Mouse (Mus musculus) midbrain, embryonic 15.5 days (tissue): Measurements from ENCODE around the gene Ccdc187. TPM values are rescaled to one million over a fixed set of nuclear protein-coding genes. Genes with fewer than 3 reads are reported as not detected.

Experiments
- ATAC-seq: fragments of 200-750 bp; cut with Nextera tagmentation; replicated peaks from 2 replicates; pipeline ENCODE4 v1.8.0; 2017; ENCODE audit warnings: moderate TSS enrichment
- H3K27ac ChIP-seq: fragments of 300-500 bp; sonication (generic); 2 replicates; pipeline ENCODE4 v1.5.1; 2015; ENCODE audit warnings: mild to moderate bottlenecking, inconsistent platforms
- H3K27me3 ChIP-seq: fragments of 300-500 bp; sonication (generic); replicated peaks from 2 replicates; pipeline ENCODE4 v1.6.1; 2015; ENCODE audit warnings: inconsistent platforms
- H3K36me3 ChIP-seq: fragments of 300-500 bp; sonication (generic); replicated peaks from 2 replicates; pipeline ENCODE4 v1.6.1; 2015; ENCODE audit warnings: inconsistent platforms
- H3K4me1 ChIP-seq: fragments of 300-500 bp; sonication (generic); 2 replicates; pipeline ENCODE4 v1.6.1; 2015; ENCODE audit warnings: inconsistent platforms
- H3K4me2 ChIP-seq: fragments of 300-500 bp; sonication (generic); 2 replicates; pipeline ENCODE4 v1.6.1; 2015; ENCODE audit warnings: inconsistent platforms, mild to moderate bottlenecking, moderate library complexity
- H3K4me3 ChIP-seq: fragments of 300-500 bp; sonication (generic); 2 replicates; pipeline ENCODE4 v1.5.1; 2015; ENCODE audit warnings: mild to moderate bottlenecking, inconsistent platforms
- H3K9ac ChIP-seq: fragments of 300-500 bp; sonication (generic); 2 replicates; pipeline ENCODE4 v1.6.1; 2015; ENCODE audit warnings: mild to moderate bottlenecking, inconsistent platforms
- H3K9me3 ChIP-seq: fragments of 300-500 bp; sonication (generic); 2 replicates; pipeline ENCODE4 v1.6.1; 2016; ENCODE audit warnings: inconsistent platforms
- WGBS: fragments of 180-500 bp; shearing (Covaris S2); methylation state at CpG from one replicate; pipeline ENCODE4 v1.1.7; 2015; ENCODE audit warnings: mixed read lengths; 5-methylcytosine and 5-hydroxymethylcytosine counted together
- polyA plus RNA-seq: library from polyadenylated mRNA; unstranded; fragments of >200 nt; fragmentation: Nextera tagmentation; extraction: Ambion mirVana; gene quantifications from 2 replicates; pipeline ENCODE4 v1.2.1, GENCODE M21; 2015

The Ccdc187 gene
- polyA plus RNA-seq, 1 experiment from 2014 or later, result 0.25 TPM

GRCm38 (mm10) chr2:26230253-26230652, 64.1 kb downstream of the Ccdc187 start:
- Histone ChIP-seq H3K27me3 (no peaks in the 10 kb centered on the region), H3K4me1 (no peaks in the 10 kb centered on the region), H3K36me3 (0 out of 2 replicates have a peak, but pooled peaks cover 5% of the 10 kb centered on the region), H3K27ac (no peak overlapping the region), H3K9ac (no peak overlapping the region), H3K9me3 (no peaks in the 10 kb centered on the region), H3K4me3 (no peak overlapping the region), H3K4me2 (no peak overlapping the region)
- WGBS, result 66% methylated on average over 4 of the region's 4 CpGs
- ATAC-seq, result no peak

- Histone ChIP-seq H3K4me3 (no peak overlapping the region), H3K27me3 (no peaks in the 10 kb centered on the region), H3K27ac (no peak overlapping the region), H3K4me2 (no peak overlapping the region), H3K4me1 (no peaks in the 10 kb centered on the region), H3K36me3 (0 out of 2 replicates have a peak, but pooled peaks cover 7% of the 10 kb centered on the region), H3K9ac (no peak overlapping the region), H3K9me3 (no peaks in the 10 kb centered on the region)
- peak; percentile 72; the same call in 1 of the 2 replicates for ATAC-seq
- 57% methylated on average over 1 of the region's 1 CpGs for WGBS
Measured at GRCm38 (mm10) chr2:26227788-26228187, 66.6 kb downstream of the Ccdc187 start.

GRCm38 (mm10) chr2:26225242-26225641, 69.1 kb downstream of the Ccdc187 start:
- ATAC-seq, result no peak
- no peaks in the 10 kb centered on the region for H3K27me3 ChIP-seq
- no peak overlapping the region for H3K4me2 ChIP-seq
- H3K4me1 ChIP-seq, result no peaks in the 10 kb centered on the region
- no peak overlapping the region for H3K4me3 ChIP-seq
- 85% methylated on average over 4 of the region's 4 CpGs for WGBS
- H3K9me3 ChIP-seq, result no peaks in the 10 kb centered on the region
- no peak overlapping the region for H3K9ac ChIP-seq
- peaks cover 27% of the 10 kb centered on the region for H3K36me3 ChIP-seq
- no peak overlapping the region for H3K27ac ChIP-seq

- Histone ChIP-seq H3K9me3 (no peaks in the 10 kb centered on the region), H3K9ac (no peak overlapping the region), H3K36me3 (peaks cover 36% of the 10 kb centered on the region), H3K27ac (no peak overlapping the region), H3K4me2 (no peak overlapping the region), H3K4me1 (no peaks in the 10 kb centered on the region), H3K4me3 (no peak overlapping the region), H3K27me3 (no peaks in the 10 kb centered on the region)
- no peak for ATAC-seq
- whole genome bisulfite sequencing, result 80% methylated on average over 3 of the region's 3 CpGs
Measured at GRCm38 (mm10) chr2:26223961-26224360, 70.4 kb downstream of the Ccdc187 start.

GRCm38 (mm10) chr2:26214526-26214925, 79.8 kb downstream of the Ccdc187 start:
- H3K9ac ChIP-seq, result no peak overlapping the region
- H3K27me3 ChIP-seq, result no peaks in the 10 kb centered on the region
- H3K4me3 ChIP-seq, result no peak overlapping the region
- no peak for ATAC-seq
- H3K36me3 ChIP-seq, result peaks cover 47% of the 10 kb centered on the region
- WGBS, result 16% methylated on average over 3 of the region's 3 CpGs
- no peak overlapping the region for H3K4me2 ChIP-seq
- no peaks in the 10 kb centered on the region for H3K4me1 ChIP-seq
- no peak overlapping the region for H3K27ac ChIP-seq
- no peaks in the 10 kb centered on the region for H3K9me3 ChIP-seq

GRCm38 (mm10) chr2:26209566-26209965, 84.8 kb downstream of the Ccdc187 start:
- Histone ChIP-seq H3K4me1 (peaks cover 12% of the 10 kb centered on the region), H3K9ac (no peak overlapping the region), H3K27ac (no peak overlapping the region), H3K4me2 (no peak overlapping the region), H3K27me3 (peaks cover 42% of the 10 kb centered on the region), H3K4me3 (no peak overlapping the region), H3K9me3 (no peaks in the 10 kb centered on the region), H3K36me3 (peaks cover 29% of the 10 kb centered on the region)
- ATAC-seq, result no peak
- WGBS, result 65% methylated on average over 3 of the region's 3 CpGs

- ATAC-seq, result no peak
- Histone ChIP-seq H3K4me2 (no peak within 1 kb of the TSS), H3K27ac (no peak within 1 kb of the TSS), H3K27me3 (peaks cover 53% of the 10 kb centered on the region), H3K9me3 (no peaks in the 10 kb centered on the region), H3K4me1 (peaks cover 12% of the 10 kb centered on the region), H3K36me3 (peaks cover 25% of the 10 kb centered on the region), H3K4me3 (no peak within 1 kb of the TSS), H3K9ac (no peak within 1 kb of the TSS)
- 11% methylated on average over 19 of the region's 19 CpGs for WGBS
Measured at GRCm38 (mm10) chr2:26208126-26208789, 86.1 kb downstream of the Ccdc187 start, which contains the start of gene Lhx3. Gene Lhx3 (minus strand): TSS chr2:26208289.

GRCm38 (mm10) chr2:26207559-26207958, 86.8 kb downstream of the Ccdc187 start:
- ATAC-seq, result no peak
- Histone ChIP-seq H3K27ac (no peak overlapping the region), H3K9ac (no peak overlapping the region), H3K27me3 (peaks cover 60% of the 10 kb centered on the region), H3K9me3 (no peaks in the 10 kb centered on the region), H3K4me2 (no peak overlapping the region), H3K4me1 (peaks cover 18% of the 10 kb centered on the region), H3K4me3 (no peak overlapping the region), H3K36me3 (peaks cover 25% of the 10 kb centered on the region)
- WGBS, result 7% methylated on average over 9 of the region's 9 CpGs

- Histone ChIP-seq H3K27ac (no peak overlapping the region), H3K9ac (no peak overlapping the region), H3K27me3 (peaks cover 78% of the 10 kb centered on the region), H3K4me3 (no peak overlapping the region), H3K4me1 (peaks cover 25% of the 10 kb centered on the region), H3K9me3 (no peaks in the 10 kb centered on the region), H3K36me3 (peaks cover 7% of the 10 kb centered on the region), H3K4me2 (no peak overlapping the region; the same call in 1 of the 2 replicates)
- no peak for ATAC-seq
- 10% methylated on average over 10 of the region's 10 CpGs for WGBS
Measured at GRCm38 (mm10) chr2:26205761-26206160, 88.6 kb downstream of the Ccdc187 start.

- WGBS, result 3% methylated on average over 16 of the region's 16 CpGs
- Histone ChIP-seq H3K4me2 (no peak overlapping the region), H3K4me1 (peaks cover 25% of the 10 kb centered on the region), H3K36me3 (peaks cover under 1% of the 10 kb centered on the region; the same call in 1 of the 2 replicates), H3K9ac (no peak overlapping the region), H3K27me3 (peaks cover 84% of the 10 kb centered on the region), H3K27ac (no peak overlapping the region), H3K9me3 (no peaks in the 10 kb centered on the region), H3K4me3 (no peak overlapping the region)
- no peak for ATAC-seq
Measured at GRCm38 (mm10) chr2:26205126-26205525, 89.2 kb downstream of the Ccdc187 start.

GRCm38 (mm10) chr2:26202849-26203475, 91.4 kb downstream of the Ccdc187 start:
- Histone ChIP-seq H3K36me3 (no peaks in the 10 kb centered on the region), H3K27ac (no peak overlapping the region), H3K4me3 (peak overlapping the region; percentile 17; the same call in 1 of the 2 replicates), H3K4me1 (peaks cover 32% of the 10 kb centered on the region), H3K4me2 (peak overlapping the region; percentile 45), H3K27me3 (peaks cover 97% of the 10 kb centered on the region), H3K9ac (no peak overlapping the region), H3K9me3 (no peaks in the 10 kb centered on the region)
- ATAC-seq, result no peak
- WGBS, result 2% methylated on average over 36 of the region's 36 CpGs

- peak overlapping the region; percentile 45 for H3K4me2 ChIP-seq
- WGBS, result under 1% methylated on average over 77 of the region's 77 CpGs
- H3K9ac ChIP-seq, result no peak overlapping the region
- no peaks in the 10 kb centered on the region for H3K9me3 ChIP-seq
- no peak overlapping the region for H3K27ac ChIP-seq
- peak overlapping the region; percentile 17 for H3K4me3 ChIP-seq
- peaks cover 98% of the 10 kb centered on the region for H3K27me3 ChIP-seq
- no peaks in the 10 kb centered on the region for H3K36me3 ChIP-seq
- H3K4me1 ChIP-seq, result peaks cover 31% of the 10 kb centered on the region
- no peak for ATAC-seq
Measured at GRCm38 (mm10) chr2:26201926-26202848, 92.2 kb downstream of the Ccdc187 start.
